Mouse (Mus musculus): ENCODE data around the gene Rem1. TPM values are rescaled to one million over a fixed set of nuclear protein-coding genes. Genes with fewer than 3 reads are reported as not detected.
"Not testable (repeated sequence)": the region's sequence is repeated elsewhere in the genome, so short reads cannot be mapped to it uniquely, and the experiment has no call there.

Gene Rem1
- total RNA-seq, 2 experiments from 2014 or later, result 7.2 to 10.1 TPM

- no peak for DNase-seq
Observed at GRCm38 (mm10) chr2:152628066-152628465, 1.3 kb downstream of the Rem1 start.

GRCm38 (mm10) chr2:152629239-152629638 lies 2.5 kb downstream of the Rem1 start:
- no peak for DNase-seq

GRCm38 (mm10) chr2:152629904-152630303 lies 3.2 kb downstream of the Rem1 start:
- DNase-seq, result no peak

- peak; percentile 17 for DNase-seq
Observed at GRCm38 (mm10) chr2:152633334-152633733, 6.6 kb downstream of the Rem1 start.

- no peak for DNase-seq
Observed at GRCm38 (mm10) chr2:152634311-152634710, 7.6 kb downstream of the Rem1 start.

GRCm38 (mm10) chr2:152636246-152637005 lies 9.7 kb downstream of the Rem1 start:
- DNase-seq, result peak; percentile 57

- DNase-seq, result no peak
Observed at GRCm38 (mm10) chr2:152637006-152637322, 10.2 kb downstream of the Rem1 start.

- DNase-seq, result no peak
Observed at GRCm38 (mm10) chr2:152637381-152637780, 10.6 kb downstream of the Rem1 start.

GRCm38 (mm10) chr2:152638865-152639264 lies 12.1 kb downstream of the Rem1 start:
- DNase-seq, result no peak

GRCm38 (mm10) chr2:152639406-152640113 lies 12.8 kb downstream of the Rem1 start:
- DNase-seq, result peak; percentile 17

- peak; percentile 81 for DNase-seq
Observed at GRCm38 (mm10) chr2:152652901-152653620, 26.3 kb downstream of the Rem1 start.

GRCm38 (mm10) chr2:152653874-152654715 lies 27.3 kb downstream of the Rem1 start:
- DNase-seq, result peak; percentile 58

- DNase-seq, result peak; percentile 53
Observed at GRCm38 (mm10) chr2:152657398-152657797, 30.6 kb downstream of the Rem1 start.

GRCm38 (mm10) chr2:152661163-152661562 lies 34.4 kb downstream of the Rem1 start:
- DNase-seq, result no peak

- not testable (repeated sequence) for DNase-seq
Observed at GRCm38 (mm10) chr2:152666191-152666590, 39.4 kb downstream of the Rem1 start.

- peak; percentile 95 for DNase-seq
Observed at GRCm38 (mm10) chr2:152669256-152669638, 42.5 kb downstream of the Rem1 start, which contains the start of gene H13. Gene H13, plus strand, starts transcription at chr2:152669461.

GRCm38 (mm10) chr2:152669639-152670484 lies 43.1 kb downstream of the Rem1 start:
- DNase-seq, result peak; percentile 48

- DNase-seq, result no peak
Observed at GRCm38 (mm10) chr2:152670983-152671641, 44.4 kb downstream of the Rem1 start.

- peak; percentile 53 for DNase-seq
Observed at GRCm38 (mm10) chr2:152671642-152671999, 44.9 kb downstream of the Rem1 start.

- DNase-seq, result peak; percentile 61
Observed at GRCm38 (mm10) chr2:152672166-152672565, 45.4 kb downstream of the Rem1 start.

- DNase-seq, result no peak
Observed at GRCm38 (mm10) chr2:152674148-152674547, 47.4 kb downstream of the Rem1 start.

Data from adrenal gland, postnatal 10 days (tissue).